Mouse (Mus musculus): ENCODE measurements around the gene Plau.
A peak's percentile ranks its signal among the peaks of the same experiment; 100 is the strongest.

Plau gene

DNA sequence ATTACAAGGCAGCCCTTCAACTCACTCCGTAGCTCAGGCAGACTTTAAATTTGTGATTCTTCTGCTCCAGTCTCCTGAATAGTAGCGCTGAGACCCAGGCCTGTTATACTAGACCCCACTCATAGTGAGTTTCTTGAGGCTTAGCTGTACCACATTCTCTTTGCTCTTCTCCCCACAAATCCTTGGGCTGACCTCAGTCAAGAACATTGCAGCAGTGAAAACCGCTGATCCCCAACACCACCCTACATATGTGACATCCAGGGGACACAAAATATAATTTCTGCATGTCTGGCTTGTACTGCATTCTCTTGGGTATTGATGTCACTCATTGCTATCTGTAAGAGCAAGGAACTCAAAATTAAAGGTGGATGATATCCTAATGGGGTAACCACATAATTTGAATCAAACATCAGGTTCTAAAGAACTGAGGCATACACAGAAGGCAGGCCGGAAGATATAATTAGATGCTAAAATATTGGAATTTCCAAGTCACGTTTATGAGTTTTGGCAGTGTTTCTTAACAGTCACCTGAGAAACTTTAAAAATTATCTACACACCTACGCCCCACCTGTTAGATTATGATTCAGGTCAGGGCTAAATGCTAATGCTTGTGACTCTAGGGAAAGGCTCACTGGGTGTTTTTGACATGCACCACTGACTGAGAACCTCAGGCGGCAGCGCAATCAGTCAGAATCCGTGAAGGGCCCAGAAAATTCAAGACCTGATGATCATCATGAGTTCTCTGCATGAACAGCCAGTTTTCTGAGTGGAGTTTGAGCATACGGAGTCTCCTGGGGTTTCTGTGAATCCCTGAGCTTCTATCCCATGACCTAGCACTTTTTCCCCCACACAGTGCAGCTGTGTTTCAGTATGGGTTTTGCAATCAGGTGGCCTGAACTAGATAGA is 8.5 kb downstream of the Plau start:
- no peak for DNase-seq (ENCODE audit: low spot score in 2 of 2)

DNA sequence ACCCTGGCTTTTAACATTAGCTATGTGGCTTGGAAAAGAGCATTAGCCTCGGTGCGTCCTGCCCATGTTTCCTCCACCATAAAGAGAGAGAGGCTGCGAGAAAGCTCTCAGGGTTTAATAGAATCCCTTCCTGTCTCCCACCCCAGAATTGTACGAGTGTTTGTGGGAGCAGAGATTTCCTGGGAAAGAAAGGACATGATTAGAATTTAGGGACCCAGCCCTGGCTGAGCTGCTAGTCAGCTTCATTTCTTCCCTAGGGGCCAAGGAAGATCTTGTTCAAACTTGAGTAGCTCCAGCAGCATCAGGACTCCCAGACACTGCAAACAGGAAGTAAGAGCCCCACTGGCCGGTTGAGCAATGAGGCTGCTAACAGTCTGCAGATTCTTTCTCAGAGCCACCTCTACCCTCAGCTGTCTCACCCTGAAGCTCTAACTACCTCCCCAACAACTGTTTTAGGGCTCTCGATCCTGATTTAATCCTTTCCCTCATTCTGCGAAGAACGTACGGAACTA is 9.2 kb downstream of the Plau start:
- DNase-seq (ENCODE audit: low spot score in 2 of 2) = peak in 1 of 2 experiments; percentile 22

DNA sequence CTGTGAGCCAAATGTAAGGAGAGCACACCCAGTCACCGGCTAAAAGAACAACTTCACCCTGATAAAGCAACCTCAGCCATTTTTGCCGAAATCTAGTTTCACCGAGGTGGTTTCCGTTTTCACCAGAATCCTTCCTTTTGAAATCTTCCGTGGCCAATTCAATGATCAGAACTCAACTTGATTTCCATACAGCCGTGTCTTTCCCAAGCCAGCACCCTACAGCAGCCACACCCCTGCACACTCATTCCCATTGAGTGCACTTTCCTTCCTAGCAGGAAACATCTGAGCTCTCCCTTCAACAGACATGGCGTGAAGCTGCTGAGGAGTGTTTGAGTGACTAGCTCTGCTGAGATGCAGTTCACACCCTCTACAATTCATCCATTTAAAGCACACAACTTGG is 9.8 kb downstream of the Plau start:
- no peak for DNase-seq (ENCODE audit: low spot score in 2 of 2)

DNA sequence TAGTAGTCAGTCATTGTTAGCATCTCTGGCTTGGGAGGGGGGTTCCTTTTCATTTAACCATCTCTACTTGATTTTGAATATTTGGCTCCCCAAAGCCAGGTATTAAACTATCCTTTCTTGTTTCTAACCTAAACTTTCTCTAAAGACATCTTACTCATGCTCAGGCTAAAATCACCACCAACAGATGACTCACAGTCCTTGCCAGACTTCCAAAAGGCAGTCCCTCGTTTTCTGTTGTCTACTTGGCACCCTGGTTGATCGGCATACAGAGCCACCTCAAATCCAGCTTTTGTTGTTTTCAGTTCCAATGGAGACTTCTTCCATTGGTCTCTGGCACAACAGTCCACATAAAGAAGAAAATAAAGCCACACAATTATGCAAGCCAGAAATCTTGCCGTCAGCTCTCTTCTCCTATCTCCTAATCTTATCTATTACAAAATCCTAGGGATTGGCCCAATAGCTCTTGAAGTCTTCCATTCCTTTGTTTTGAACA is 11.2 kb downstream of the Plau start:
- DNase-seq (ENCODE audit: low spot score in 2 of 2) = no peak

GRCm38 (mm10) chr14:20849753-20850152 is 13.3 kb downstream of the Plau start:
- DNase-seq (ENCODE audit: low spot score in 2 of 2) = no peak

DNA sequence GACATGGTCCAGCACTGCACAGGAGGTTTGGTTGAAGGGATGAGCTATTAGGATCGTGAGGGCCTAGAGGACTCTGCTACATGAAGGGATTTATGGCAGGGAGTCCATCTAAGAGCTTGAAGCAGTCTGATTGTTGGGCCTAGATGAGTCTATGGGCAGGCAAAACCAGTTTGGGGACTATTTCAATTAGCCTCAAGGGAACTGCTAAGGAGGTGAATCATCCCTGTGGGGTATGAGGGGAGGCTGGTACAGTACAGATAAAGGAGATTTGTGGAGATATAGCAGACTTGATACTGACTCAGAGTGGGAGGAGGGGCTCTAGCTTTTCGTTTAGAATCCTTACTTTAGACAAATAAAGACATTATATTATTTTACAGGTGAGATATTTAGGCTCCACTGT is 14.0 kb downstream of the Plau start:
- no peak for DNase-seq (ENCODE audit: low spot score in 2 of 2)

- no peak for DNase-seq (ENCODE audit: low spot score in 2 of 2)
Measured at GRCm38 (mm10) chr14:20851776-20852175, 15.3 kb downstream of the Plau start.

DNA sequence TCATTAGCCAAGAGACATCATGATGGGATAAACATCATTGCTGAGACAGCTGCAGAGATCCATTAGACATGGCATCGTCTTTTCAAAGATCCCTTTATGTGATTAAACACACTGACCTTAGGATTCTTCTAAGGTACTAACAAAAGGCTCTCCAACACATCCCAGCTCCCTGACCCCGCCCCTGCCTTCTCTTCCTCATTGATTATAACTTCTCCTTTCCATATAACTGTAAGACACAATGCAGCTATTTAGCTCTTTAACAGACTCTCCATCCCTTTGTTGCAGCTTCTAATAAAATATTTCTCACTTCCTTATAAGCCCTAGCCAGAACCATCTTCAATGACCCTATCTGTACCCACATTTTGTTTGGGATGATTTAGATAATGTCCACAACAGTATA is 24.7 kb downstream of the Plau start:
- DNase-seq (ENCODE audit: low spot score in 2 of 2) = no peak

DNA sequence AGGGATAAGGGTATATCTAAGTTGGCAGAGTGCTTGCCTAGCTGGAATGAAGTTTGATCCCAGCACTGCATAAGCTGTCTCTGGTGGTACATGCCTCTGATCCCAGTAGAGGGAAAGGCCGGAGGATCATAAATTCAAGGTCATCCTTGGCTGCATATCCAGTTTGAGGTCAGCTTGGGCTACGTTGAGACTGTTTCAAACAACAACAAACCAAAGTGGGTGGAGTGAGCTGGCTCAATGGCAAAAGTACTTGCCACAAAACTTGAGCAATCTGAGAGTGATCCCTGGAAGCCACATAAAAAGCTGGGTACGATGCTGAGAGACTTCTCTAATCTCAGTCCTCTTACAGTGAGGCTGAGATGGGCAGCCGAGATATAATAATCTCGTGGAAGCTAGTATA is 25.1 kb downstream of the Plau start:
- DNase-seq (ENCODE audit: low spot score in 2 of 2) = no peak

- no peak for DNase-seq (ENCODE audit: low spot score in 2 of 2)
Measured at GRCm38 (mm10) chr14:20863306-20864065, 27.0 kb downstream of the Plau start.

- no peak for DNase-seq (ENCODE audit: low spot score in 2 of 2)
Measured at GRCm38 (mm10) chr14:20864192-20864591, 27.7 kb downstream of the Plau start.

- no peak for DNase-seq (ENCODE audit: low spot score in 2 of 2)
Measured at GRCm38 (mm10) chr14:20865604-20866003, 29.1 kb downstream of the Plau start.

- DNase-seq (ENCODE audit: low spot score in 2 of 2) = no peak
Measured at GRCm38 (mm10) chr14:20866365-20866764, 29.9 kb downstream of the Plau start.

DNA sequence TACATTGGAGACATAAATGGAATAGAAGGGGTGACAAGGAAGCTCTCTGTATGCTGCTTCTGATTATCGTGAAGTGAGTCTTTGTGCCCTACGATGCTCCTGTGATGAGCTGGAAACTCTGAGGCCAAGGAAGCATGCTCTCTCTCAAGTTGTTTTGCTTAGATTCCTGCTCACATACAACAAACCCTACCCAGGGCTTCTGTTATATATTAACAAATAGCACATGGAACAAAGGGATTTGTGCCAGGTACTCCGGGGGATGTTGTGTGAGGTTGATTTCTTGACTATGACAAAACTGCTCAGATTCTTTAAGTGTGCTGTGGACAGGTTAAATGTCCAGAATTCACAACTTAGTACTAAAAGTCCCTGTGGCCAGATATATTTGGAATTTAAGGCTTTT is 33.6 kb downstream of the Plau start:
- no peak for DNase-seq (ENCODE audit: low spot score in 2 of 2)

DNA sequence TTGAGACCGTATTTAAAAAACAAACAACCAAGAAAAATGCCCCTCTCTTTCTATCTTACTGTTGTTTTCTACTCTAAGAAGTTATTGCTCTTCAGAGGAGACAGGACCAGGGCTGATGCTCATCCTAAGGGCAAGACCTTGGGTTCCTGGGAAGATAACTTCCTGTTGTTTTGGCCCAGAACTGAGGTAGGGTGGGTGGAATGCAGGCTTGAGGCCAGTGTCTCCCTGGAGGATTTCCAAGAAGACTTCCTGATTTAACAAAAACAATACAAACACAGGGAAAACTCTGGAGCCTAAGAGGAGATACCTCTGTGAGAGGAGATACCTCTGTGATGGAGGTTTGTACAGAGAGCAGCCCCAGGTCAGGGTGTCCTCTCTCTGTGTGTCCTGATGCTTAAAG is 35.0 kb downstream of the Plau start:
- no peak for DNase-seq (ENCODE audit: low spot score in 2 of 2)

GRCm38 (mm10) chr14:20873307-20873706 is 36.8 kb downstream of the Plau start:
- DNase-seq (ENCODE audit: low spot score in 2 of 2) = peak; percentile 45 to 92

DNA sequence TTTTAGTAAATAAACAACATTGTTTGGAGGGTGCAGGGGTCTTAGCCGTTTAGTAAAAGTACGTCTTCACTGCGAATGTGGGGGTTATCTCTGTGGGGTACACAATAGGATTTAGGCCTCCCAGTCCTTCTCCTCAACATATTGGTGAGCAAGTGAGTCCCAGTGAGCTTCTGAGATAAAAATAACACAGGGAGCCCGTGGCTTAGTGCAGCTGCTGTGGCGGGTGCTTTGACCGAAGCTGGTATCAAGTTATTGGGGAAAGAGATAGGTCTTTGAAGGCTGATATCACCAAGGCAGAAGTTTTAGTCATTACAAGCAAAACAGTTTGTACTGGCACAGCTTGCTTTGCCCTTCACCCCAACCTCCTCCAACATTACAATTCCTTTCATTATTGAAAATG is 37.5 kb downstream of the Plau start:
- DNase-seq (ENCODE audit: low spot score in 2 of 2) = no peak

- no peak for DNase-seq (ENCODE audit: low spot score in 2 of 2)
Measured at GRCm38 (mm10) chr14:20884691-20885090, 48.2 kb downstream of the Plau start.

GRCm38 (mm10) chr14:20885091-20885888 is 48.8 kb downstream of the Plau start:
- peak; percentile 7 to 14 for DNase-seq (ENCODE audit: low spot score in 2 of 2)

DNA sequence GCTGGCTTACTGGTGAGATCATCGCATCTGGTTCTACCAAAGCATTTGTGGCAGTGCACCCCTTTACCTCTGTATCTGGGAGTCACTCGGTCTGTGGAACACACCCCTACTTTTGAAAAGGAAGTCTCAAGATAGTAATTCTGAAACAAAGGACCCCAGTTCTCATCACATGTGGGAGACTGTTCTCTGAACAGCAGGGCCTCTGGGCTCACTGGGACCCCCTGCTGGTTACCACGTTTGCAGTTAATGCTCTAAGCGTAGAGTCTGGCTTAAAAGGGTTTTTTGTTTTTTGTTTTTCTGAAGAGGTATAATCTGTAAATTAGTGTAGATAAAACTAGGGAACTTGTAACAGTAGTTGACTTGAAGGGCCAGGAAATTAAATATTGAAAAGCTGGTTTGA is 49.8 kb downstream of the Plau start:
- peak in 1 of 2 experiments; percentile 50 for DNase-seq (ENCODE audit: low spot score in 2 of 2)

GRCm38 (mm10) chr14:20887541-20888085 is 51.2 kb downstream of the Plau start:
- DNase-seq (ENCODE audit: low spot score in 2 of 2) = no peak

Data from left cerebral cortex, adult 9 months (tissue).